Mouse (Mus musculus): ENCODE results near the gene Slc4a1.

DNA sequence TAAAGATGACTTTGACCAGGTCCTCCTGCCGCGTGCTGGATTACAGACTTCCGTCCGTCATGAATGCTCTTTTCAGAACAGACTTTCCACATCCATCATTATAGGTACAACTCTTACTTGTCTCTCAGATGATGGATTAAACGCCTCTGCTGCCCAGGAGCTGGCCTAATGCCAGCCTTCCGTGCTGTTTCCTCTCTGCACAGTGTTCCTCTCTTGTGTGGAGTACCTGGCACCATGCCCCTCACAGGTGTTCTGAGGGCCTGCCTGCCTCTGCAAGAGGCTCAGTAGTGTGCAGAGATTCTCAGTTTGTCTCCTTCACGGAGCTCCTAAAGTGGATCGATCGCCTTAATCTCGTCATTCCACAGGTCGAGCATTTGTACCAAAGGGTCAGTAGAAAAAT, 26.8 kb downstream of the Slc4a1 start:
- TF ChIP-seq CTCF (IDR thresholded peaks at IDR 0.05) (no peak), EP300 (IDR thresholded peaks at IDR 0.05; ENCODE audit: insufficient read depth, low read depth, low read length) (no peak), POLR2A (IDR thresholded peaks at IDR 0.05; ENCODE audit: insufficient read depth, low read depth, low read length) (no peak)

All from heart, adult 2 months (tissue).